ENCODE assay signal across 18 mouse cellular contexts in the genomic region with DNA sequence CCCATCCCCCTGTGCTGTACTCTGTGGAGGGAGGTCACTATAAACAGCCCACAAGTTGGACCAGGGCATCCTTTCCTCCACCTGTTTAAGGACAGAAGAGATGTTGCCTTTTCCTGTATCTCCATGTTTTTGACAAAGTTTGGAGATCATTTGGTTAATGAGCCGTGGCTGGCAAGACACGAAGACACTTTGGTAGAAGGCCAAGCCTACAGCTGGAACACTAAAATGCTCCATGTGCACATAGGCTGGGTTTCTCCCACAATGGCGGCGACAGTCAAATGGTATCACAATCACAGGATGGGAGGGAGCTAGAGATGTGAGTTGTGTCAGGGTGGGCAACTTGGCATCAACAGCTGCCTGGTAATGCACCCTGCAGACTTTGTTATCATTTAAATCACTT.
DNase-seq lines count a peak whose midpoint lies in the region; ATAC-seq and TF ChIP-seq lines count a peak whose summit lies in the region.
"Had no signal": no experiment of that assay in that cellular context is flagged by ENCODE, and none has a peak within 500 bp of the region (broad histone marks: within the 10 kb centered on the region; RNA-seq: fewer than 3 reads in every experiment).

No protein-coding gene starts in this region.

- H3K4me1 ChIP-seq in lung, postnatal 0 days (ENCODE audit: insufficient read depth, low read depth, low read length), result no peaks in the 10 kb centered on the region

- TF ChIP-seq CTCF in lung, postnatal 0 days (IDR thresholded peaks at IDR 0.05), result no peak

- no peaks in the 10 kb centered on the region for H3K36me3 ChIP-seq in lung, postnatal 0 days (ENCODE audit: insufficient read depth, low read length)
- H3K36me3 ChIP-seq: embryonic facial prominence, embryonic 13.5 days; heart, embryonic 10.5 days; hindbrain, embryonic 12.5 days had no signal

- H3K27ac ChIP-seq in lung, postnatal 0 days (ENCODE audit: low read length), result no peak overlapping the region
- H3K27ac ChIP-seq: embryonic facial prominence, embryonic 13.5 days; heart, embryonic 10.5 days; hindbrain, embryonic 12.5 days had no signal

- H3K9ac ChIP-seq in lung, postnatal 0 days (replicated peaks; ENCODE audit: low read depth), result no peak overlapping the region
- H3K9ac ChIP-seq: embryonic facial prominence, embryonic 13.5 days; hindbrain, embryonic 12.5 days had no signal

- TF ChIP-seq EP300 in lung, postnatal 0 days (IDR thresholded peaks at IDR 0.05), result no peak

- H3K4me2 ChIP-seq in lung, postnatal 0 days (replicated peaks; ENCODE audit: low read depth, low read length), result no peak overlapping the region
- H3K4me2 ChIP-seq: embryonic facial prominence, embryonic 13.5 days; hindbrain, embryonic 12.5 days had no signal

- H3K9me3 ChIP-seq in lung, postnatal 0 days (ENCODE audit: low read length), result no peaks in the 10 kb centered on the region
- H3K9me3 ChIP-seq: embryonic facial prominence, embryonic 13.5 days; heart, embryonic 10.5 days; hindbrain, embryonic 12.5 days had no signal

- H3K4me3 ChIP-seq in lung, postnatal 0 days (ENCODE audit: low read depth, low read length), result no peak overlapping the region
- H3K4me3 ChIP-seq: embryonic facial prominence, embryonic 13.5 days; heart, embryonic 10.5 days; hindbrain, embryonic 12.5 days had no signal

- H3K27me3 ChIP-seq in lung, postnatal 0 days (replicated peaks; ENCODE audit: insufficient read depth, low read length), result no peaks in the 10 kb centered on the region
- H3K27me3 ChIP-seq: embryonic facial prominence, embryonic 13.5 days; hindbrain, embryonic 12.5 days had no signal

- peak; percentile 15 for DNase-seq in kidney, postnatal 10 days
- DNase-seq in kidney, adult 11 months, result no peak
- DNase-seq in lung, postnatal 0 days (ENCODE audit: low spot score), result peak; percentile 65
- no peak for DNase-seq in lung, postnatal 25 days (ENCODE audit: low spot score)
- peak; percentile 40 for DNase-seq in lung, postnatal 10 days
- no peak for DNase-seq in layer of hippocampus, postnatal 10 days (ENCODE audit: low spot score in 2 of 2)
- DNase-seq: adrenal gland, adult 2 months; adrenal gland, postnatal 25 days; cerebellum, adult 18-20 months; cerebellum, adult 9-11 months; cerebellum, postnatal 36 days; gastrocnemius, postnatal 10 days; heart, adult 18-20 months; heart, postnatal 10 days; heart, postnatal 4 days had no signal

- no peak for ATAC-seq in lung, postnatal 0 days

- WGBS in lung, postnatal 0 days, result 75% methylated on average over 4 of the region's 4 CpGs

Comparison
In these comparisons a context has a peak if more than half of its experiments do, and no peak if none do; other contexts are left out.
1. DNase-seq: peak in kidney, postnatal 10 days (single experiment), lung, postnatal 0 days (single experiment) and lung, postnatal 10 days (single experiment); none in kidney, adult 11 months (single experiment), lung, postnatal 25 days (single experiment) and layer of hippocampus, postnatal 10 days (0 of 2).